Mouse (Mus musculus) frontal cortex, postnatal 14 days (tissue): ENCODE results near the gene Emc6.

ENCODE experiments used
- DNase-seq, 2 experiments: peaks; one replicate each; pipeline ENCODE4 v3.0.0; 2022; ENCODE audit warnings: low spot score in 2 of 2

Gene Emc6

DNA sequence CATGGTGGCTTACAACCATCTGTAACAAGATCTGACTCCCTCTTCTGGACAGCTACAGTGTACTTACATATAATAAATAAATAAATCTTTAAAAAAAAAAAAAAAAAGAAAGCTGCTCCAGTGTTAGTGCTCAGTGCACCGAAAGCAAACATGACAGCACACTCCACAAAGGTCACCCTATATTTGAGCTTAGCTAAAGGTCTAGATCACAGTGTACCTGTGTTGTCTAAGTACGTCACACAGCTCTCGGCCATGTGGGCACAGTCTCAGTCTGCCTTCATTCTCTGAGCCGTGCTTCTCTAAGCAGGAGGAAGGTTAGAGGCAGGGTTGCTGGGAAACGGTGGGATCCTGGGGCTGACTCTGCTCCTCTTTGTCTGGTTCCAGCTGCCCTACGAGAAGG lies 50.3 kb downstream of the Emc6 start:
- DNase-seq: no peak
